Mouse (Mus musculus) megakaryocyte-erythroid progenitor cell, adult 5-6 weeks (primary cell): ENCODE results near the gene Tdrd7. TPM values are rescaled to one million over a fixed set of nuclear protein-coding genes. Genes with fewer than 3 reads are reported as not detected.

Experiments used
- ATAC-seq: replicated peaks from 2 replicates; pipeline ENCODE4 v1.8.0; 2016; ENCODE audit warnings: mild to moderate bottlenecking, inconsistent platforms; ENCODE audit not compliant: severe bottlenecking, poor library complexity, low FRiP score, low TSS enrichment
- total RNA-seq, 2 experiments: library from RNA; stranded (forward) in 1 of 2; stranded (reverse) in 1 of 2; fragments of 200-1000, 215-1000 nt in 1 of 2; fragments of >200 nt in 1 of 2; fragmentation: Nextera tagmentation in 1 of 2; gene quantifications; 2 replicates each; pipeline ENCODE4 v1.2.3; 2014 to 2017

Tdrd7 gene
- total RNA-seq, 2 experiments from 2014 or later, result 7.7 to 16.6 TPM

- ATAC-seq, result no peak
Measured at GRCm38 (mm10) chr4:46072631-46073030, 107.5 kb downstream of the Tdrd7 start.

- no peak for ATAC-seq
Measured at GRCm38 (mm10) chr4:46073736-46074135, 108.6 kb downstream of the Tdrd7 start.

- no peak for ATAC-seq
Measured at GRCm38 (mm10) chr4:46075664-46076063, 110.5 kb downstream of the Tdrd7 start.

- no peak for ATAC-seq
Measured at GRCm38 (mm10) chr4:46076892-46077291, 111.8 kb downstream of the Tdrd7 start.

GRCm38 (mm10) chr4:46080261-46080660, 115.1 kb downstream of the Tdrd7 start:
- ATAC-seq, result no peak

- ATAC-seq, result no peak
Measured at GRCm38 (mm10) chr4:46082555-46082954, 117.4 kb downstream of the Tdrd7 start.

Other genes with a start within 250 kb of the Tdrd7 start
- gene Aldh1b1, start 166.3 kb upstream of the Tdrd7 start, total RNA-seq (2014; fragmentation: Nextera tagmentation), result not detected in 2 replicates
- 0.75 and 3.8 TPM in 2 replicates for gene Aldh1b1, start 166.3 kb upstream of the Tdrd7 start, total RNA-seq (2017)
- not detected in 2 replicates for gene Igfbpl1, start 138.4 kb upstream of the Tdrd7 start, total RNA-seq (2014; fragmentation: Nextera tagmentation)
- not detected in 2 replicates for gene Igfbpl1, start 138.4 kb upstream of the Tdrd7 start, total RNA-seq (2017)
- not detected in 2 replicates for gene Stra6l, start 116.7 kb upstream of the Tdrd7 start, total RNA-seq (2014; fragmentation: Nextera tagmentation)
- not detected in 2 replicates for gene Stra6l, start 116.7 kb upstream of the Tdrd7 start, total RNA-seq (2017)
- 0.96 TPM in 1 of 2 replicates, not detected in the other for gene Ccdc180, start 75.0 kb upstream of the Tdrd7 start, total RNA-seq (2014; fragmentation: Nextera tagmentation)
- gene Ccdc180, start 75.0 kb upstream of the Tdrd7 start, total RNA-seq (2017), result not detected in 2 replicates
- gene Tmod1, start 73.6 kb downstream of the Tdrd7 start, total RNA-seq (2014; fragmentation: Nextera tagmentation), result 0.39 and 0.40 TPM in 2 replicates
- gene Tmod1, start 73.6 kb downstream of the Tdrd7 start, total RNA-seq (2017), result 1.3 TPM in 1 of 2 replicates, not detected in the other
- 88.8 and 101 TPM in 2 replicates for gene Ncbp1, start 173.3 kb downstream of the Tdrd7 start, total RNA-seq (2014; fragmentation: Nextera tagmentation)
- 108 and 126 TPM in 2 replicates for gene Ncbp1, start 173.3 kb downstream of the Tdrd7 start, total RNA-seq (2017)
- 27.6 and 33.4 TPM in 2 replicates for gene Tstd2, start 173.4 kb downstream of the Tdrd7 start, total RNA-seq (2014; fragmentation: Nextera tagmentation)
- 39.8 and 41.0 TPM in 2 replicates for gene Tstd2, start 173.4 kb downstream of the Tdrd7 start, total RNA-seq (2017)
- gene Xpa, start 231.0 kb downstream of the Tdrd7 start, total RNA-seq (2014; fragmentation: Nextera tagmentation), result 11.1 and 26.6 TPM in 2 replicates
- 32.6 and 60.5 TPM in 2 replicates for gene Xpa, start 231.0 kb downstream of the Tdrd7 start, total RNA-seq (2017)